Mouse (Mus musculus) stomach, postnatal 0 days (tissue): Measurements from ENCODE around the gene Zfp865.
A peak's percentile ranks its signal among the peaks of the same experiment; 100 is the strongest.

ENCODE experiments used
- CTCF ChIP-seq: IDR thresholded peaks from 2 replicates; pipeline ENCODE4 v1.5.1; 2016; ENCODE audit warnings: antibody characterized with exemption, low read depth, mild to moderate bottlenecking, moderate library complexity
- EP300 ChIP-seq: optimal IDR thresholded peaks from 2 replicates; pipeline ENCODE3; 2016; ENCODE audit warnings: antibody characterized with exemption

GRCm38 (mm10) chr7:5060944-5061773 is 41.0 kb downstream of the Zfp865 start:
- TF ChIP-seq EP300 = no peak
- peak; percentile 79 for TF ChIP-seq CTCF
